Mouse (Mus musculus) olfactory bulb, adult 2 months (tissue): ENCODE data around the gene Mrpl53. TPM values are rescaled to one million over a fixed set of nuclear protein-coding genes. Genes with fewer than 3 reads are reported as not detected.

ENCODE experiments used
- H3K27ac ChIP-seq: fragments of 200-500 bp; 2 replicates; pipeline ENCODE4 v1.5.1; 2012; ENCODE audit warnings: low read depth, low read length; ENCODE audit not compliant: insufficient read depth
- H3K4me1 ChIP-seq: fragments of 200-500 bp; 2 replicates; pipeline ENCODE4 v1.6.1; 2012; ENCODE audit warnings: low read length; ENCODE audit not compliant: control insufficient read depth, insufficient read depth
- H3K4me3 ChIP-seq: fragments of 200-500 bp; 2 replicates; pipeline ENCODE4 v1.5.1; 2012; ENCODE audit warnings: mild to moderate bottlenecking, low read depth, low read length, moderate library complexity; ENCODE audit not compliant: insufficient read depth
- CTCF ChIP-seq: fragments of 200-500 bp; IDR thresholded peaks from 2 replicates; pipeline ENCODE4 v1.5.1; 2012; ENCODE audit warnings: low read depth, mild to moderate bottlenecking, low read length, moderate library complexity; ENCODE audit not compliant: insufficient read depth
- POLR2A ChIP-seq: fragments of 200-500 bp; IDR thresholded peaks from 2 replicates; pipeline ENCODE4 v1.6.1; 2012; ENCODE audit warnings: mild to moderate bottlenecking, low read depth, low read length, moderate library complexity; ENCODE audit not compliant: insufficient read depth
- WGBS: fragments of 180-500 bp; shearing (Covaris S2); methylation state at CpG from one replicate; pipeline ENCODE4 v1.1.7; 2018; 5-methylcytosine and 5-hydroxymethylcytosine counted together
- polyA plus RNA-seq: library from polyadenylated mRNA; stranded (reverse); fragments of >200 nt; gene quantifications from 2 replicates; pipeline ENCODE4 v1.2.4, GENCODE M21; 2012; ENCODE audit warnings: low replicate concordance; ENCODE audit not compliant: missing spikeins, insufficient read depth, insufficient read length

The Mrpl53 gene
- polyA plus RNA-seq, 1 experiment: not detected

GRCm38 (mm10) chr6:83118825-83119733 is 10.2 kb downstream of the Mrpl53 start:
- Histone ChIP-seq H3K27ac (no peak overlapping the region), H3K4me3 (no peak overlapping the region), H3K4me1 (peaks cover 27% of the 10 kb centered on the region)
- TF ChIP-seq POLR2A (no peak), CTCF (no peak)
- WGBS: 74% methylated on average over 14 of the region's 14 CpGs

- TF ChIP-seq POLR2A (no peak), CTCF (no peak)
- Histone ChIP-seq H3K27ac (no peak overlapping the region), H3K4me3 (no peak overlapping the region), H3K4me1 (peaks cover 32% of the 10 kb centered on the region)
- 64% methylated on average over 7 of the region's 7 CpGs for WGBS
Measured at GRCm38 (mm10) chr6:83119734-83120051, 10.9 kb downstream of the Mrpl53 start.

GRCm38 (mm10) chr6:83120930-83121862 is 12.4 kb downstream of the Mrpl53 start, which contains the start of gene Wbp1:
Gene Wbp1 (minus strand): TSS chr6:83121559.
- TF ChIP-seq CTCF (no peak), POLR2A (peak; percentile 79)
- H3K4me1 ChIP-seq: peaks cover 27% of the 10 kb centered on the region
- H3K27ac ChIP-seq: peak within 1 kb of the TSS; percentile 74
- under 1% methylated on average over 38 of the region's 38 CpGs for WGBS
- peak within 1 kb of the TSS; percentile 82 for H3K4me3 ChIP-seq

GRCm38 (mm10) chr6:83121863-83122710 is 13.2 kb downstream of the Mrpl53 start:
- no peak for TF ChIP-seq CTCF
- no peak for TF ChIP-seq POLR2A
- Histone ChIP-seq H3K4me3 (peak overlapping the region; percentile 82), H3K27ac (peak overlapping the region; percentile 18), H3K4me1 (peaks cover 27% of the 10 kb centered on the region)
- 2% methylated on average over 52 of the region's 52 CpGs for WGBS

GRCm38 (mm10) chr6:83122961-83123360 is 14.1 kb downstream of the Mrpl53 start:
- WGBS: 89% methylated on average over 5 of the region's 5 CpGs
- TF ChIP-seq POLR2A: no peak
- TF ChIP-seq CTCF: no peak
- Histone ChIP-seq H3K4me1 (peaks cover 27% of the 10 kb centered on the region), H3K4me3 (no peak overlapping the region), H3K27ac (no peak overlapping the region)

GRCm38 (mm10) chr6:83124851-83125312 is 16.0 kb downstream of the Mrpl53 start:
- Histone ChIP-seq H3K4me3 (peak overlapping the region; percentile 87), H3K4me1 (peaks cover 19% of the 10 kb centered on the region), H3K27ac (no peak overlapping the region)
- no peak for TF ChIP-seq CTCF
- no peak for TF ChIP-seq POLR2A
- WGBS: under 1% methylated on average over 30 of the region's 30 CpGs

GRCm38 (mm10) chr6:83125331-83125730 is 16.5 kb downstream of the Mrpl53 start, which contains the start of gene Ino80b:
Gene Ino80b (minus strand): TSS chr6:83125431.
- peak within 1 kb of the TSS; percentile 87 for H3K4me3 ChIP-seq
- WGBS: 24% methylated on average over 5 of the region's 5 CpGs
- H3K4me1 ChIP-seq: peaks cover 16% of the 10 kb centered on the region
- TF ChIP-seq POLR2A (no peak), CTCF (no peak)
- no peak within 1 kb of the TSS for H3K27ac ChIP-seq

GRCm38 (mm10) chr6:83127419-83127818 is 18.6 kb downstream of the Mrpl53 start:
- WGBS: 95% methylated on average over 5 of the region's 5 CpGs
- Histone ChIP-seq H3K4me1 (peaks cover 9% of the 10 kb centered on the region), H3K27ac (no peak overlapping the region), H3K4me3 (no peak overlapping the region)
- TF ChIP-seq POLR2A (no peak), CTCF (no peak)
